Mouse (Mus musculus) heart, adult 2 months (tissue): ENCODE data around the gene Nav3. TPM values are rescaled to one million over a fixed set of nuclear protein-coding genes. Genes with fewer than 3 reads are reported as not detected.

Experiments
- DNase-seq, 2 experiments: peaks; one replicate each; pipeline ENCODE4 v3.0.0; 2021
- H3K27ac ChIP-seq: fragments of 200-600 bp; 2 replicates; pipeline ENCODE4 v1.8.1; 2022
- H3K27me3 ChIP-seq: fragments of 200-500 bp; 2 replicates; pipeline ENCODE4 v1.6.1; 2012; ENCODE audit warnings: mild to moderate bottlenecking, low read length, inconsistent platforms, mixed read lengths; ENCODE audit not compliant: control insufficient read depth, insufficient read depth
- H3K36me3 ChIP-seq: fragments of 200-500 bp; 2 replicates; pipeline ENCODE4 v1.6.1; 2012; ENCODE audit warnings: low read length, inconsistent platforms; ENCODE audit not compliant: control insufficient read depth, insufficient read depth
- H3K4me1 ChIP-seq: fragments of 200-500 bp; 2 replicates; pipeline ENCODE4 v1.6.1; 2011; ENCODE audit warnings: low read length; ENCODE audit not compliant: control insufficient read depth, insufficient read depth
- H3K4me3 ChIP-seq: fragments of 200-600 bp; 2 replicates; pipeline ENCODE4 v1.8.1; 2022
- H3K79me2 ChIP-seq: fragments of 200-500 bp; replicated peaks from 2 replicates; pipeline ENCODE4 v1.6.1; 2012; ENCODE audit warnings: mild to moderate bottlenecking, inconsistent platforms, low read length, moderate library complexity, mixed read lengths; ENCODE audit not compliant: control insufficient read depth, insufficient read depth
- H3K9ac ChIP-seq: fragments of 200-500 bp; 2 replicates; pipeline ENCODE4 v1.6.1; 2012; ENCODE audit warnings: low read depth, mild to moderate bottlenecking, control low read depth, inconsistent platforms, low read length, mixed read lengths
- CTCF ChIP-seq: fragments of 200-600 bp; IDR thresholded peaks from 2 replicates; pipeline ENCODE4 v1.8.1; 2022; ENCODE audit warnings: antibody characterized with exemption, mild to moderate bottlenecking, moderate library complexity
- EP300 ChIP-seq: fragments of 200-500 bp; IDR thresholded peaks from 2 replicates; pipeline ENCODE4 v1.6.1; 2011; ENCODE audit warnings: low read depth, low read length, control low read depth; ENCODE audit not compliant: insufficient read depth
- POLR2A ChIP-seq: fragments of 200-500 bp; IDR thresholded peaks from 2 replicates; pipeline ENCODE4 v1.6.1; 2011; ENCODE audit warnings: mild to moderate bottlenecking, low read depth, low read length, control low read depth; ENCODE audit not compliant: insufficient read depth
- WGBS: fragments of 180-500 bp; shearing (Covaris S2); methylation state at CpG from one replicate; pipeline ENCODE4 v1.1.7; 2018; 5-methylcytosine and 5-hydroxymethylcytosine counted together
- intact Hi-C: fragments of 180-260 bp; cut with DNase I; formaldehyde crosslinking; loops from one replicate; pipeline ENCODE4 v1.15.1; 2025
- polyA plus RNA-seq: library from polyadenylated mRNA; depleted of rRNA; stranded (reverse); fragments of >200 nt; gene quantifications from 2 replicates; pipeline ENCODE4 v1.2.3, GENCODE M21; 2012
- total RNA-seq, 2 experiments: library from RNA; stranded (reverse); gene quantifications; 2 replicates each; pipeline ENCODE4 v1.2.3; 2021

The Nav3 gene
- total and polyA plus RNA-seq, 3 experiments, result 1.1 to 3.6 (median 2.0) TPM

- Histone ChIP-seq H3K4me1 (no peaks in the 10 kb centered on the region), H3K79me2 (no peaks in the 10 kb centered on the region), H3K36me3 (no peaks in the 10 kb centered on the region), H3K4me3 (no peak overlapping the region), H3K27me3 (no peaks in the 10 kb centered on the region), H3K27ac (no peak overlapping the region), H3K9ac (no peak overlapping the region)
- WGBS, result 53% methylated on average over 4 of the region's 4 CpGs
- DNase-seq, result no peak
- TF ChIP-seq POLR2A (no peak), EP300 (no peak), CTCF (no peak)
- intact Hi-C loops, result no loop called here
Measured at GRCm38 (mm10) chr10:109843661-109844060, 612.3 kb downstream of the Nav3 start.

GRCm38 (mm10) chr10:109832768-109833291 is 623.2 kb downstream of the Nav3 start:
- no peak for DNase-seq
- Histone ChIP-seq H3K79me2 (no peaks in the 10 kb centered on the region), H3K4me3 (no peak overlapping the region), H3K27me3 (no peaks in the 10 kb centered on the region), H3K27ac (no peak overlapping the region), H3K4me1 (no peaks in the 10 kb centered on the region), H3K36me3 (no peaks in the 10 kb centered on the region; the same call in 1 of the 2 replicates), H3K9ac (no peak overlapping the region)
- WGBS, result 50% methylated on average over 18 of the region's 18 CpGs
- intact Hi-C loops, result no loop called here
- TF ChIP-seq CTCF (no peak), POLR2A (no peak), EP300 (no peak)

GRCm38 (mm10) chr10:109806782-109807493 is 649.1 kb downstream of the Nav3 start:
- H3K79me2 ChIP-seq, result no peaks in the 10 kb centered on the region
- intact Hi-C loops, result no loop called here
- no peak overlapping the region for H3K9ac ChIP-seq
- DNase-seq, result no peak
- H3K27ac ChIP-seq, result no peak overlapping the region
- no peak overlapping the region for H3K4me3 ChIP-seq
- 57% methylated on average over 5 of the region's 5 CpGs for WGBS
- no peaks in the 10 kb centered on the region for H3K36me3 ChIP-seq
- H3K4me1 ChIP-seq, result no peaks in the 10 kb centered on the region
- H3K27me3 ChIP-seq, result no peaks in the 10 kb centered on the region
- TF ChIP-seq EP300 (no peak), POLR2A (no peak), CTCF (no peak)

- H3K79me2 ChIP-seq, result no peaks in the 10 kb centered on the region
- H3K9ac ChIP-seq, result no peak overlapping the region
- H3K27me3 ChIP-seq, result no peaks in the 10 kb centered on the region
- no peak overlapping the region for H3K27ac ChIP-seq
- no peaks in the 10 kb centered on the region for H3K4me1 ChIP-seq
- no peak for DNase-seq
- TF ChIP-seq EP300 (no peak), POLR2A (no peak), CTCF (no peak)
- H3K4me3 ChIP-seq, result no peak overlapping the region
- H3K36me3 ChIP-seq, result no peaks in the 10 kb centered on the region
- intact Hi-C loops, result no loop called here
Measured at GRCm38 (mm10) chr10:109803441-109803840, 652.6 kb downstream of the Nav3 start.

- Histone ChIP-seq H3K27ac (no peak overlapping the region), H3K4me1 (no peaks in the 10 kb centered on the region), H3K9ac (no peak overlapping the region), H3K4me3 (no peak overlapping the region), H3K36me3 (no peaks in the 10 kb centered on the region), H3K79me2 (no peaks in the 10 kb centered on the region), H3K27me3 (no peaks in the 10 kb centered on the region)
- no peak for TF ChIP-seq POLR2A
- no peak for TF ChIP-seq EP300
- no peak for TF ChIP-seq CTCF
- no peak for DNase-seq
- intact Hi-C loops, result no loop called here
- 52% methylated on average over 1 of the region's 1 CpGs for WGBS
Measured at GRCm38 (mm10) chr10:109802236-109802635, 653.8 kb downstream of the Nav3 start.

- Histone ChIP-seq H3K4me1 (no peaks in the 10 kb centered on the region), H3K36me3 (no peaks in the 10 kb centered on the region), H3K79me2 (no peaks in the 10 kb centered on the region), H3K27me3 (no peaks in the 10 kb centered on the region), H3K4me3 (no peak overlapping the region), H3K27ac (no peak overlapping the region), H3K9ac (no peak overlapping the region)
- intact Hi-C loops, result no loop called here
- no peak for TF ChIP-seq EP300
- no peak for TF ChIP-seq CTCF
- no peak for TF ChIP-seq POLR2A
- whole genome bisulfite sequencing, result 77% methylated on average over 6 of the region's 6 CpGs
- DNase-seq, result no peak
Measured at GRCm38 (mm10) chr10:109799246-109799645, 656.8 kb downstream of the Nav3 start.
